Mouse (Mus musculus) heart, embryonic 16.5 days (tissue): ENCODE measurements around the gene Phf21b. TPM values are rescaled to one million over a fixed set of nuclear protein-coding genes. Genes with fewer than 3 reads are reported as not detected.

Source experiments
- ATAC-seq: fragments of 200-750 bp; cut with Nextera tagmentation; replicated peaks from 2 replicates; pipeline ENCODE4 v1.8.0; 2017; ENCODE audit warnings: moderate number of reproducible peaks; ENCODE audit not compliant: insufficient read depth, low FRiP score; ENCODE audit errors: extremely low read depth
- H3K27ac ChIP-seq: fragments of 300-500 bp; sonication (generic); 2 replicates; pipeline ENCODE4 v1.5.1; 2014; ENCODE audit warnings: mild to moderate bottlenecking, low read length, control low read depth, moderate library complexity
- H3K27me3 ChIP-seq: fragments of 300-500 bp; sonication (generic); 2 replicates; pipeline ENCODE4 v1.6.1; 2014; ENCODE audit warnings: low read length, mixed read lengths; ENCODE audit not compliant: control insufficient read depth, insufficient read depth
- H3K36me3 ChIP-seq: fragments of 300-500 bp; sonication (generic); 2 replicates; pipeline ENCODE4 v1.6.1; 2014; ENCODE audit not compliant: control insufficient read depth, insufficient read depth
- H3K4me1 ChIP-seq: fragments of 300-500 bp; sonication (generic); 2 replicates; pipeline ENCODE4 v1.6.1; 2014; ENCODE audit warnings: low read length, mixed read lengths; ENCODE audit not compliant: control insufficient read depth, insufficient read depth
- H3K4me2 ChIP-seq: fragments of 300-500 bp; sonication (generic); 2 replicates; pipeline ENCODE4 v1.6.1; 2014; ENCODE audit warnings: low read depth, mild to moderate bottlenecking, control low read depth, low read length
- H3K4me3 ChIP-seq: fragments of 300-500 bp; sonication (generic); 2 replicates; pipeline ENCODE4 v1.5.1; 2014; ENCODE audit warnings: mild to moderate bottlenecking, control low read depth, low read length
- H3K9ac ChIP-seq: fragments of 300-500 bp; sonication (generic); 2 replicates; pipeline ENCODE4 v1.6.1; 2014; ENCODE audit warnings: low read length, control low read depth
- H3K9me3 ChIP-seq: fragments of 300-500 bp; sonication (generic); replicated peaks from 2 replicates; pipeline ENCODE4 v1.6.1; 2016; ENCODE audit warnings: low read length; ENCODE audit not compliant: control insufficient read depth
- WGBS: fragments of 180-500 bp; shearing (Covaris S2); extraction: QIAGEN DNeasy Blood & Tissue Kit; methylation state at CpG from one replicate; pipeline ENCODE4 v1.1.7; 2014; 5-methylcytosine and 5-hydroxymethylcytosine counted together
- polyA plus RNA-seq: library from polyadenylated mRNA; unstranded; fragments of >200 nt; fragmentation: Nextera tagmentation; extraction: Ambion mirVana; gene quantifications from 2 replicates; pipeline ENCODE4 v1.2.1, GENCODE M21; 2015

The Phf21b gene
- polyA plus RNA-seq, 1 experiment from 2014 or later = 0.55 TPM

GRCm38 (mm10) chr15:84839521-84839920 is 16.3 kb downstream of the Phf21b start:
- no peak overlapping the region for H3K4me3 ChIP-seq
- peaks cover 2% of the 10 kb centered on the region; the same call in 1 of the 2 replicates for H3K4me1 ChIP-seq
- no peak overlapping the region for H3K27ac ChIP-seq
- WGBS = 80% methylated on average over 3 of the region's 3 CpGs
- H3K27me3 ChIP-seq = no peaks in the 10 kb centered on the region
- no peak overlapping the region for H3K9ac ChIP-seq
- no peaks in the 10 kb centered on the region for H3K9me3 ChIP-seq
- no peak for ATAC-seq
- H3K36me3 ChIP-seq = no peaks in the 10 kb centered on the region
- no peak overlapping the region for H3K4me2 ChIP-seq

- no peaks in the 10 kb centered on the region for H3K36me3 ChIP-seq
- no peaks in the 10 kb centered on the region for H3K27me3 ChIP-seq
- peaks cover 2% of the 10 kb centered on the region; the same call in 1 of the 2 replicates for H3K4me1 ChIP-seq
- no peak overlapping the region for H3K4me2 ChIP-seq
- WGBS = 81% methylated on average over 6 of the region's 6 CpGs
- H3K4me3 ChIP-seq = no peak overlapping the region
- no peak overlapping the region for H3K9ac ChIP-seq
- H3K9me3 ChIP-seq = no peaks in the 10 kb centered on the region
- no peak overlapping the region for H3K27ac ChIP-seq
- ATAC-seq = no peak
Measured at GRCm38 (mm10) chr15:84837896-84838295, 18.0 kb downstream of the Phf21b start.

GRCm38 (mm10) chr15:84829416-84829815 is 26.4 kb downstream of the Phf21b start:
- no peaks in the 10 kb centered on the region for H3K27me3 ChIP-seq
- 6% methylated on average over 15 of the region's 15 CpGs for WGBS
- H3K27ac ChIP-seq = no peak overlapping the region
- no peaks in the 10 kb centered on the region for H3K9me3 ChIP-seq
- H3K36me3 ChIP-seq = no peaks in the 10 kb centered on the region
- H3K4me2 ChIP-seq = no peak overlapping the region
- no peak overlapping the region for H3K4me3 ChIP-seq
- no peaks in the 10 kb centered on the region for H3K4me1 ChIP-seq
- H3K9ac ChIP-seq = no peak overlapping the region
- ATAC-seq = peak; percentile 65

GRCm38 (mm10) chr15:84828603-84829002 is 27.2 kb downstream of the Phf21b start:
- Histone ChIP-seq H3K4me3 (no peak overlapping the region), H3K36me3 (no peaks in the 10 kb centered on the region), H3K27me3 (no peaks in the 10 kb centered on the region), H3K4me2 (no peak overlapping the region), H3K4me1 (no peaks in the 10 kb centered on the region), H3K27ac (no peak overlapping the region), H3K9me3 (no peaks in the 10 kb centered on the region), H3K9ac (no peak overlapping the region)
- 89% methylated on average over 12 of the region's 12 CpGs for WGBS
- ATAC-seq = no peak

GRCm38 (mm10) chr15:84823086-84823485 is 32.8 kb downstream of the Phf21b start:
- no peak overlapping the region for H3K9ac ChIP-seq
- ATAC-seq = no peak
- 82% methylated on average over 4 of the region's 4 CpGs for WGBS

GRCm38 (mm10) chr15:84820811-84821210 is 35.0 kb downstream of the Phf21b start:
- Histone ChIP-seq H3K4me3 (no peak overlapping the region), H3K27me3 (no peaks in the 10 kb centered on the region), H3K4me2 (no peak overlapping the region), H3K9me3 (0 out of 2 replicates have a peak, but pooled peaks cover 4% of the 10 kb centered on the region), H3K9ac (no peak overlapping the region), H3K27ac (no peak overlapping the region), H3K36me3 (no peaks in the 10 kb centered on the region), H3K4me1 (no peaks in the 10 kb centered on the region)
- 80% methylated on average over 4 of the region's 4 CpGs for WGBS
- no peak for ATAC-seq

More at GRCm38 (mm10) chr15:84823086-84823485, 32.8 kb downstream of the Phf21b start:
- no peaks in the 10 kb centered on the region for H3K4me1 ChIP-seq
- H3K27me3 ChIP-seq = no peaks in the 10 kb centered on the region
- H3K4me3 ChIP-seq = no peak overlapping the region
- 0 out of 2 replicates have a peak, but pooled peaks cover 4% of the 10 kb centered on the region for H3K9me3 ChIP-seq
- H3K36me3 ChIP-seq = no peaks in the 10 kb centered on the region
- no peak overlapping the region for H3K27ac ChIP-seq
- H3K4me2 ChIP-seq = no peak overlapping the region

GRCm38 (mm10) chr15:84818284-84818683 is 37.6 kb downstream of the Phf21b start:
- H3K4me1 ChIP-seq = no peaks in the 10 kb centered on the region
- H3K9ac ChIP-seq = no peak overlapping the region
- no peak overlapping the region for H3K27ac ChIP-seq
- no peak for ATAC-seq
- no peaks in the 10 kb centered on the region for H3K36me3 ChIP-seq
- 77% methylated on average over 11 of the region's 11 CpGs for WGBS
- H3K4me3 ChIP-seq = no peak overlapping the region
- no peaks in the 10 kb centered on the region for H3K27me3 ChIP-seq
- H3K9me3 ChIP-seq = 0 out of 2 replicates have a peak, but pooled peaks cover 4% of the 10 kb centered on the region
- H3K4me2 ChIP-seq = no peak overlapping the region

GRCm38 (mm10) chr15:84817589-84817988 is 38.3 kb downstream of the Phf21b start:
- H3K4me2 ChIP-seq = no peak overlapping the region
- ATAC-seq = no peak
- H3K9me3 ChIP-seq = 0 out of 2 replicates have a peak, but pooled peaks cover 2% of the 10 kb centered on the region
- WGBS = 78% methylated on average over 3 of the region's 3 CpGs
- H3K27me3 ChIP-seq = no peaks in the 10 kb centered on the region
- H3K4me1 ChIP-seq = no peaks in the 10 kb centered on the region
- H3K4me3 ChIP-seq = no peak overlapping the region
- no peaks in the 10 kb centered on the region for H3K36me3 ChIP-seq
- no peak overlapping the region for H3K27ac ChIP-seq
- H3K9ac ChIP-seq = no peak overlapping the region

- H3K36me3 ChIP-seq = no peaks in the 10 kb centered on the region
- no peaks in the 10 kb centered on the region for H3K9me3 ChIP-seq
- H3K4me1 ChIP-seq = no peaks in the 10 kb centered on the region
- ATAC-seq = no peak
- no peak overlapping the region for H3K4me2 ChIP-seq
- H3K9ac ChIP-seq = no peak overlapping the region
- no peak overlapping the region for H3K27ac ChIP-seq
- no peak overlapping the region for H3K4me3 ChIP-seq
- 58% methylated on average over 4 of the region's 4 CpGs for WGBS
- H3K27me3 ChIP-seq = no peaks in the 10 kb centered on the region
Measured at GRCm38 (mm10) chr15:84815171-84815570, 40.7 kb downstream of the Phf21b start.
